Mouse (Mus musculus) embryonic facial prominence, embryonic 15.5 days (tissue): Measurements from ENCODE around the gene Gm17087. TPM values are rescaled to one million over a fixed set of nuclear protein-coding genes. Genes with fewer than 3 reads are reported as not detected.

ENCODE experiments used
- ATAC-seq: fragments of 200-750 bp; cut with Nextera tagmentation; 2 replicates; pipeline ENCODE4 v1.8.0; 2017; ENCODE audit warnings: low read depth, moderate TSS enrichment; ENCODE audit not compliant: insufficient number of reproducible peaks, low FRiP score, low TSS enrichment
- H3K27ac ChIP-seq: fragments of 300-500 bp; sonication (generic); replicated peaks from 2 replicates; pipeline ENCODE4 v1.5.1; 2015; ENCODE audit warnings: mild to moderate bottlenecking, inconsistent platforms
- H3K27me3 ChIP-seq: fragments of 300-500 bp; sonication (generic); 2 replicates; pipeline ENCODE4 v1.6.1; 2015; ENCODE audit warnings: inconsistent platforms
- H3K36me3 ChIP-seq: fragments of 300-500 bp; sonication (generic); 2 replicates; pipeline ENCODE4 v1.6.1; 2015; ENCODE audit warnings: mild to moderate bottlenecking, inconsistent platforms
- H3K4me1 ChIP-seq: fragments of 300-500 bp; sonication (generic); 2 replicates; pipeline ENCODE4 v1.6.1; 2015; ENCODE audit warnings: inconsistent platforms
- H3K4me2 ChIP-seq: fragments of 300-500 bp; sonication (generic); replicated peaks from 2 replicates; pipeline ENCODE4 v1.6.1; 2015; ENCODE audit warnings: mild to moderate bottlenecking, inconsistent platforms
- H3K4me3 ChIP-seq: fragments of 300-500 bp; sonication (generic); replicated peaks from 2 replicates; pipeline ENCODE4 v1.5.1; 2015; ENCODE audit warnings: mild to moderate bottlenecking, inconsistent platforms
- H3K9ac ChIP-seq: fragments of 300-500 bp; sonication (generic); 2 replicates; pipeline ENCODE4 v1.6.1; 2015; ENCODE audit warnings: inconsistent platforms
- H3K9me3 ChIP-seq: fragments of 300-500 bp; sonication (generic); replicated peaks from 2 replicates; pipeline ENCODE4 v1.6.1; 2016; ENCODE audit warnings: inconsistent platforms
- whole genome bisulfite sequencing: fragments of 180-500 bp; shearing (Covaris S2); methylation state at CpG from one replicate; pipeline ENCODE4 v1.1.7; 2015; 5-methylcytosine and 5-hydroxymethylcytosine counted together
- polyA plus RNA-seq: library from polyadenylated mRNA; unstranded; fragments of >200 nt; fragmentation: Nextera tagmentation; extraction: Ambion mirVana; gene quantifications from 2 replicates; pipeline ENCODE4 v1.2.1, GENCODE M21; 2015

Gm17087 gene
- polyA plus RNA-seq, 1 experiment from 2014 or later = not detected

GRCm38 (mm10) chr17:8541974-8542538 is 24.7 kb downstream of the Gm17087 start:
- H3K9me3 ChIP-seq = no peaks in the 10 kb centered on the region
- H3K36me3 ChIP-seq = no peaks in the 10 kb centered on the region
- ATAC-seq = no peak; the same call in 1 of the 2 replicates
- 0 out of 2 replicates have a peak, but pooled peaks cover 5% of the 10 kb centered on the region for H3K4me1 ChIP-seq
- no peak overlapping the region for H3K4me2 ChIP-seq
- H3K27me3 ChIP-seq = no peaks in the 10 kb centered on the region
- H3K27ac ChIP-seq = no peak overlapping the region
- H3K4me3 ChIP-seq = no peak overlapping the region
- no peak overlapping the region for H3K9ac ChIP-seq
- 32% methylated on average over 14 of the region's 14 CpGs for WGBS

GRCm38 (mm10) chr17:8538102-8538501 is 28.6 kb downstream of the Gm17087 start:
- ATAC-seq = no peak
- no peak overlapping the region for H3K9ac ChIP-seq
- H3K27ac ChIP-seq = no peak overlapping the region
- H3K4me3 ChIP-seq = no peak overlapping the region
- no peak overlapping the region for H3K4me2 ChIP-seq
- H3K4me1 ChIP-seq = 0 out of 2 replicates have a peak, but pooled peaks cover 5% of the 10 kb centered on the region
- H3K9me3 ChIP-seq = no peaks in the 10 kb centered on the region
- no peaks in the 10 kb centered on the region for H3K36me3 ChIP-seq
- H3K27me3 ChIP-seq = no peaks in the 10 kb centered on the region
- 71% methylated on average over 3 of the region's 3 CpGs for WGBS

- Histone ChIP-seq H3K4me2 (no peak overlapping the region), H3K9me3 (no peaks in the 10 kb centered on the region), H3K4me3 (no peak overlapping the region), H3K27me3 (no peaks in the 10 kb centered on the region), H3K27ac (no peak overlapping the region), H3K9ac (no peak overlapping the region), H3K4me1 (no peaks in the 10 kb centered on the region), H3K36me3 (no peaks in the 10 kb centered on the region)
- no peak for ATAC-seq
- WGBS = 68% methylated on average over 6 of the region's 6 CpGs
Measured at GRCm38 (mm10) chr17:8536522-8536921, 30.2 kb downstream of the Gm17087 start.

GRCm38 (mm10) chr17:8533828-8534227 is 32.9 kb downstream of the Gm17087 start:
- no peak overlapping the region for H3K4me2 ChIP-seq
- H3K27ac ChIP-seq = no peak overlapping the region
- no peaks in the 10 kb centered on the region for H3K36me3 ChIP-seq
- H3K9ac ChIP-seq = no peak overlapping the region
- no peak overlapping the region for H3K4me3 ChIP-seq
- H3K9me3 ChIP-seq = no peaks in the 10 kb centered on the region
- ATAC-seq = no peak
- no peaks in the 10 kb centered on the region for H3K27me3 ChIP-seq
- no peaks in the 10 kb centered on the region for H3K4me1 ChIP-seq
- 53% methylated on average over 3 of the region's 3 CpGs for WGBS

- ATAC-seq = no peak
- H3K4me3 ChIP-seq = no peak overlapping the region
- WGBS = 67% methylated on average over 4 of the region's 4 CpGs
- H3K27ac ChIP-seq = no peak overlapping the region
- H3K4me2 ChIP-seq = no peak overlapping the region
- H3K4me1 ChIP-seq = no peaks in the 10 kb centered on the region
- H3K27me3 ChIP-seq = no peaks in the 10 kb centered on the region
- no peak overlapping the region for H3K9ac ChIP-seq
- no peaks in the 10 kb centered on the region for H3K36me3 ChIP-seq
- H3K9me3 ChIP-seq = no peaks in the 10 kb centered on the region
Measured at GRCm38 (mm10) chr17:8532609-8533008, 34.1 kb downstream of the Gm17087 start.

GRCm38 (mm10) chr17:8528641-8529040 is 38.1 kb downstream of the Gm17087 start:
- ATAC-seq = no peak
- peaks cover 37% of the 10 kb centered on the region for H3K27me3 ChIP-seq
- H3K36me3 ChIP-seq = no peaks in the 10 kb centered on the region
- H3K27ac ChIP-seq = no peak overlapping the region
- WGBS = 77% methylated on average over 3 of the region's 3 CpGs
- H3K9me3 ChIP-seq = no peaks in the 10 kb centered on the region
- H3K4me2 ChIP-seq = no peak overlapping the region
- no peak overlapping the region for H3K9ac ChIP-seq
- H3K4me3 ChIP-seq = no peak overlapping the region
- peaks cover 16% of the 10 kb centered on the region for H3K4me1 ChIP-seq

- WGBS = 10% methylated on average over 8 of the region's 9 CpGs
- Histone ChIP-seq H3K27ac (no peak overlapping the region), H3K27me3 (peaks cover 46% of the 10 kb centered on the region), H3K4me2 (peak overlapping the region; percentile 96; the same call in 1 of the 2 replicates), H3K9ac (no peak overlapping the region), H3K4me1 (peaks cover 18% of the 10 kb centered on the region), H3K4me3 (peak overlapping the region; percentile 52), H3K36me3 (no peaks in the 10 kb centered on the region), H3K9me3 (no peaks in the 10 kb centered on the region)
- no peak for ATAC-seq
Measured at GRCm38 (mm10) chr17:8526815-8527261, 39.9 kb downstream of the Gm17087 start.

- H3K4me3 ChIP-seq = peak overlapping the region; percentile 52
- peaks cover 18% of the 10 kb centered on the region for H3K4me1 ChIP-seq
- peak overlapping the region; percentile 96 for H3K4me2 ChIP-seq
- H3K9me3 ChIP-seq = no peaks in the 10 kb centered on the region
- no peaks in the 10 kb centered on the region for H3K36me3 ChIP-seq
- 2% methylated on average over 21 of the region's 21 CpGs for WGBS
- H3K27ac ChIP-seq = no peak overlapping the region
- no peak overlapping the region for H3K9ac ChIP-seq
- no peak for ATAC-seq
- peaks cover 46% of the 10 kb centered on the region for H3K27me3 ChIP-seq
Measured at GRCm38 (mm10) chr17:8525971-8526740, 40.6 kb downstream of the Gm17087 start.

- H3K9ac ChIP-seq = peak within 1 kb of the TSS; percentile 21; the same call in 1 of the 2 replicates
- ATAC-seq = no peak
Measured at GRCm38 (mm10) chr17:8525225-8525721, 41.5 kb downstream of the Gm17087 start, which contains the start of gene Pde10a. Pde10a (plus strand) TSS chr17:8525372.

GRCm38 (mm10) chr17:8524387-8525165 is 42.2 kb downstream of the Gm17087 start:
- Histone ChIP-seq H3K4me3 (peak overlapping the region; percentile 52), H3K27ac (peak overlapping the region; percentile 22; the same call in 1 of the 2 replicates), H3K4me2 (peak overlapping the region; percentile 96), H3K9me3 (no peaks in the 10 kb centered on the region), H3K9ac (peak overlapping the region; percentile 21; the same call in 1 of the 2 replicates), H3K36me3 (no peaks in the 10 kb centered on the region), H3K27me3 (peaks cover 46% of the 10 kb centered on the region), H3K4me1 (peaks cover 18% of the 10 kb centered on the region)
- peak; percentile 81 for ATAC-seq
- WGBS = under 1% methylated on average over 38 of the region's 45 CpGs

More at GRCm38 (mm10) chr17:8525225-8525721, 41.5 kb downstream of the Gm17087 start, which contains the start of gene Pde10a:
- Histone ChIP-seq H3K36me3 (no peaks in the 10 kb centered on the region), H3K4me1 (peaks cover 18% of the 10 kb centered on the region), H3K27ac (peak within 1 kb of the TSS; percentile 22; the same call in 1 of the 2 replicates), H3K4me3 (peak within 1 kb of the TSS; percentile 52), H3K9me3 (no peaks in the 10 kb centered on the region), H3K27me3 (peaks cover 46% of the 10 kb centered on the region), H3K4me2 (peak within 1 kb of the TSS; percentile 96)
- under 1% methylated on average over 22 of the region's 22 CpGs for WGBS
